Mouse (Mus musculus) gastrocnemius, adult 8-10 months (tissue): ENCODE data around the gene Irf2bp2. TPM values are rescaled to one million over a fixed set of nuclear protein-coding genes. Genes with fewer than 3 reads are reported as not detected.

Experiments used
- DNase-seq, 2 experiments: peaks; one replicate each; pipeline ENCODE4 v3.0.0; 2022; ENCODE audit warnings: low spot score in 2 of 2
- total RNA-seq, 4 experiments: library from RNA; stranded (reverse); gene quantifications; 2 replicates each; pipeline ENCODE4 v1.2.4; 2022

The Irf2bp2 gene
- 10 to 100 TPM; 22.2 to 31.2 (median 23.5) TPM for total RNA-seq

- peak; percentile 78 to 87 for DNase-seq
Measured at GRCm38 (mm10) chr8:126593889-126594480, at the start of gene Irf2bp2. Irf2bp2 (minus strand) TSS chr8:126593986.

- no peak for DNase-seq
Measured at GRCm38 (mm10) chr8:126642665-126643064, 48.9 kb upstream of the Irf2bp2 start.

- DNase-seq = no peak
Measured at GRCm38 (mm10) chr8:126641568-126642295, 47.9 kb upstream of the Irf2bp2 start.

- peak; percentile 53 to 65 for DNase-seq
Measured at GRCm38 (mm10) chr8:126639161-126639560, 45.4 kb upstream of the Irf2bp2 start.

- no peak for DNase-seq
Measured at GRCm38 (mm10) chr8:126638027-126638426, 44.2 kb upstream of the Irf2bp2 start.

GRCm38 (mm10) chr8:126634541-126635048, 40.8 kb upstream of the Irf2bp2 start:
- DNase-seq = no peak

- DNase-seq = no peak
Measured at GRCm38 (mm10) chr8:126628616-126629015, 34.8 kb upstream of the Irf2bp2 start.

- DNase-seq = no peak
Measured at GRCm38 (mm10) chr8:126626415-126626814, 32.6 kb upstream of the Irf2bp2 start.

GRCm38 (mm10) chr8:126622111-126622795, 28.5 kb upstream of the Irf2bp2 start:
- DNase-seq = no peak

GRCm38 (mm10) chr8:126620721-126621120, 26.9 kb upstream of the Irf2bp2 start:
- no peak for DNase-seq

GRCm38 (mm10) chr8:126619487-126619886, 25.7 kb upstream of the Irf2bp2 start:
- no peak for DNase-seq

- DNase-seq = no peak
Measured at GRCm38 (mm10) chr8:126617665-126618064, 23.9 kb upstream of the Irf2bp2 start.

GRCm38 (mm10) chr8:126616736-126617135, 22.9 kb upstream of the Irf2bp2 start:
- no peak for DNase-seq

GRCm38 (mm10) chr8:126615765-126616164, 22.0 kb upstream of the Irf2bp2 start:
- peak; percentile 25 to 46 for DNase-seq

GRCm38 (mm10) chr8:126614740-126615132, 20.9 kb upstream of the Irf2bp2 start:
- no peak for DNase-seq

GRCm38 (mm10) chr8:126614062-126614739, 20.4 kb upstream of the Irf2bp2 start:
- DNase-seq = peak; percentile 69 to 82

- no peak for DNase-seq
Measured at GRCm38 (mm10) chr8:126613143-126613542, 19.4 kb upstream of the Irf2bp2 start.

- DNase-seq = no peak
Measured at GRCm38 (mm10) chr8:126612739-126613138, 19.0 kb upstream of the Irf2bp2 start.

- DNase-seq = no peak
Measured at GRCm38 (mm10) chr8:126610713-126611112, 16.9 kb upstream of the Irf2bp2 start.

- peak in 1 of 2 experiments; percentile 69 for DNase-seq
Measured at GRCm38 (mm10) chr8:126609556-126610263, 15.9 kb upstream of the Irf2bp2 start.
